ENCODE assay signal across 10 mouse cellular contexts in genomic region chr15:92526731-92527130, GRCm38 (mm10).
A peak's percentile ranks its signal among the peaks of the same experiment; 100 is the strongest.
DNase-seq lines count a peak whose midpoint lies in the region; ATAC-seq lines count a peak whose summit lies in the region.
"Had no signal": no experiment of that assay in that cellular context is flagged by ENCODE, and none has a peak within 500 bp of the region (broad histone marks: within the 10 kb centered on the region; RNA-seq: fewer than 3 reads in every experiment).

No protein-coding gene starts in this region.

- no peaks in the 10 kb centered on the region for H3K9me3 ChIP-seq in limb, embryonic 11.5 days (ENCODE audit: control insufficient read depth, low read length)
- no peaks in the 10 kb centered on the region for H3K9me3 ChIP-seq in limb, embryonic 10.5 days (replicated peaks)
- peaks cover 4% of the 10 kb centered on the region; the same call in 1 of the 2 replicates for H3K9me3 ChIP-seq in forebrain, embryonic 13.5 days (replicated peaks)
- H3K9me3 ChIP-seq: hindbrain, embryonic 15.5 days had no signal

- no peaks in the 10 kb centered on the region for H3K36me3 ChIP-seq in limb, embryonic 11.5 days (ENCODE audit: control insufficient read depth, insufficient read depth, low read length)
- no peaks in the 10 kb centered on the region for H3K36me3 ChIP-seq in limb, embryonic 10.5 days
- no peaks in the 10 kb centered on the region for H3K36me3 ChIP-seq in forebrain, embryonic 13.5 days (ENCODE audit: poor library complexity, severe bottlenecking)
- H3K36me3 ChIP-seq: hindbrain, embryonic 15.5 days had no signal

- H3K9ac ChIP-seq in limb, embryonic 11.5 days (ENCODE audit: low read length), result no peak overlapping the region
- no peak overlapping the region for H3K9ac ChIP-seq in forebrain, embryonic 13.5 days
- H3K9ac ChIP-seq: hindbrain, embryonic 15.5 days had no signal

- 78% methylated on average over 4 of the region's 4 CpGs for WGBS in limb, embryonic 11.5 days
- WGBS in limb, embryonic 10.5 days, result 72% methylated on average over 4 of the region's 4 CpGs
- 77% methylated on average over 4 of the region's 4 CpGs for WGBS in forebrain, embryonic 13.5 days

- no peak for ATAC-seq in cerebellum, adult (ENCODE audit: insufficient number of reproducible peaks, low FRiP score, low TSS enrichment)
- ATAC-seq in limb, embryonic 11.5 days (ENCODE audit: insufficient number of reproducible peaks, low FRiP score, low TSS enrichment, low read depth), result no peak
- no peak for ATAC-seq in forebrain, embryonic 13.5 days

- DNase-seq in cerebellum, postnatal 10 days, result peak; percentile 30 to 40
- peak; percentile 45 for DNase-seq in limb, embryonic 11.5 days (ENCODE audit: low spot score)
- no peak for DNase-seq in limb, embryonic 10.5 days (ENCODE audit: low spot score)
- DNase-seq in NIH3T3 (ENCODE audit: low read depth), result peak; percentile 34
- peak; percentile 20 for DNase-seq in lung, postnatal 14 days
- no peak for DNase-seq in T-cell, adult 2 months (ENCODE audit: low spot score)

- no peaks in the 10 kb centered on the region for H3K27me3 ChIP-seq in limb, embryonic 11.5 days (ENCODE audit: control insufficient read depth, insufficient read depth, low read length)
- H3K27me3 ChIP-seq in limb, embryonic 10.5 days (ENCODE audit: low read depth, poor library complexity, severe bottlenecking), result peaks cover 17% of the 10 kb centered on the region
- peaks cover 3% of the 10 kb centered on the region; the same call in 1 of the 2 replicates for H3K27me3 ChIP-seq in forebrain, embryonic 13.5 days
- H3K27me3 ChIP-seq: hindbrain, embryonic 15.5 days; megakaryocyte, embryonic 14.5 days had no signal

- no peak overlapping the region for H3K27ac ChIP-seq in limb, embryonic 11.5 days (replicated peaks; ENCODE audit: low read depth, low read length)
- H3K27ac ChIP-seq in limb, embryonic 10.5 days, result no peak overlapping the region
- H3K27ac ChIP-seq in forebrain, embryonic 13.5 days, result no peak overlapping the region
- H3K27ac ChIP-seq: hindbrain, embryonic 15.5 days had no signal

- no peak overlapping the region for H3K4me3 ChIP-seq in limb, embryonic 11.5 days (ENCODE audit: low read depth, low read length)
- no peak overlapping the region for H3K4me3 ChIP-seq in limb, embryonic 10.5 days
- H3K4me3 ChIP-seq in forebrain, embryonic 13.5 days, result no peak overlapping the region
- H3K4me3 ChIP-seq: hindbrain, embryonic 15.5 days; megakaryocyte, embryonic 14.5 days had no signal

- no peak overlapping the region for H3K4me2 ChIP-seq in limb, embryonic 11.5 days (ENCODE audit: low read depth, severe bottlenecking)
- no peak overlapping the region for H3K4me2 ChIP-seq in forebrain, embryonic 13.5 days
- H3K4me2 ChIP-seq: hindbrain, embryonic 15.5 days had no signal

- H3K4me1 ChIP-seq in limb, embryonic 11.5 days (ENCODE audit: control insufficient read depth, insufficient read depth, low read length), result no peaks in the 10 kb centered on the region
- peaks cover 5% of the 10 kb centered on the region for H3K4me1 ChIP-seq in limb, embryonic 10.5 days
- H3K4me1 ChIP-seq in forebrain, embryonic 13.5 days, result peaks cover 11% of the 10 kb centered on the region
- H3K4me1 ChIP-seq: megakaryocyte, embryonic 14.5 days had no signal

Comparison
In these comparisons a context has a peak if more than half of its experiments do, and no peak if none do; other contexts are left out.
1. DNase-seq: peak in cerebellum, postnatal 10 days (2 of 2), limb, embryonic 11.5 days (single experiment), NIH3T3 (single experiment) and lung, postnatal 14 days (single experiment); none in limb, embryonic 10.5 days (single experiment) and T-cell, adult 2 months (single experiment).